Mouse (Mus musculus): ENCODE data around the gene Grpel1. TPM values are rescaled to one million over a fixed set of nuclear protein-coding genes. Genes with fewer than 3 reads are reported as not detected.

The Grpel1 gene
- polyA plus RNA-seq, 1 experiment from 2014 or later, result 55.0 TPM

- H3K9ac ChIP-seq, result no peak overlapping the region
- 56% methylated on average over 4 of the region's 4 CpGs for WGBS
- ATAC-seq (replicated peaks; ENCODE audit: insufficient number of reproducible peaks, insufficient read depth, low FRiP score, low read depth), result no peak
These were observed 20.2 kb upstream of the Grpel1 start for GRCm38 (mm10) chr5:36444611-36445010.

GRCm38 (mm10) chr5:36445028-36445427 is 19.8 kb upstream of the Grpel1 start:
- Histone ChIP-seq H3K4me1 (replicated peaks) (peaks cover 12% of the 10 kb centered on the region), H3K4me3 (no peak overlapping the region), H3K27me3 (peaks cover 62% of the 10 kb centered on the region), H3K4me2 (no peak overlapping the region), H3K9me3 (replicated peaks) (no peaks in the 10 kb centered on the region), H3K27ac (no peak overlapping the region), H3K9ac (no peak overlapping the region), H3K36me3 (no peaks in the 10 kb centered on the region)
- ATAC-seq (replicated peaks; ENCODE audit: insufficient number of reproducible peaks, insufficient read depth, low FRiP score, low read depth), result no peak
- WGBS, result 36% methylated on average over 8 of the region's 8 CpGs

More at GRCm38 (mm10) chr5:36444611-36445010, 20.2 kb upstream of the Grpel1 start:
- peaks cover 62% of the 10 kb centered on the region for H3K27me3 ChIP-seq
- H3K4me1 ChIP-seq (replicated peaks), result peaks cover 8% of the 10 kb centered on the region
- H3K4me2 ChIP-seq, result no peak overlapping the region
- H3K27ac ChIP-seq, result no peak overlapping the region
- no peak overlapping the region for H3K4me3 ChIP-seq
- H3K36me3 ChIP-seq, result no peaks in the 10 kb centered on the region
- no peaks in the 10 kb centered on the region for H3K9me3 ChIP-seq (replicated peaks)

- H3K9ac ChIP-seq, result no peak overlapping the region
- no peak overlapping the region for H3K4me3 ChIP-seq
- H3K36me3 ChIP-seq, result no peaks in the 10 kb centered on the region
- WGBS, result 41% methylated on average over 9 of the region's 9 CpGs
- peaks cover 61% of the 10 kb centered on the region for H3K27me3 ChIP-seq
- peaks cover 23% of the 10 kb centered on the region for H3K4me1 ChIP-seq (replicated peaks)
- H3K27ac ChIP-seq, result no peak overlapping the region
- ATAC-seq (replicated peaks; ENCODE audit: insufficient number of reproducible peaks, insufficient read depth, low FRiP score, low read depth), result no peak
- no peaks in the 10 kb centered on the region for H3K9me3 ChIP-seq (replicated peaks)
- H3K4me2 ChIP-seq, result no peak overlapping the region
These were observed 18.5 kb upstream of the Grpel1 start for GRCm38 (mm10) chr5:36446166-36446890.

- Histone ChIP-seq H3K9me3 (replicated peaks) (no peaks in the 10 kb centered on the region), H3K4me2 (no peak overlapping the region), H3K36me3 (no peaks in the 10 kb centered on the region), H3K27ac (no peak overlapping the region), H3K9ac (no peak overlapping the region), H3K27me3 (peaks cover 54% of the 10 kb centered on the region), H3K4me1 (replicated peaks) (peaks cover 28% of the 10 kb centered on the region), H3K4me3 (no peak overlapping the region)
- no peak for ATAC-seq (replicated peaks; ENCODE audit: insufficient number of reproducible peaks, insufficient read depth, low FRiP score, low read depth)
- 87% methylated on average over 12 of the region's 12 CpGs for WGBS
These were observed 16.9 kb upstream of the Grpel1 start for GRCm38 (mm10) chr5:36447872-36448271.

- peak; percentile 80 for ATAC-seq (replicated peaks; ENCODE audit: insufficient number of reproducible peaks, insufficient read depth, low FRiP score, low read depth)
These were observed 15.0 kb upstream of the Grpel1 start for GRCm38 (mm10) chr5:36449710-36450358.

GRCm38 (mm10) chr5:36451119-36451518 is 13.7 kb upstream of the Grpel1 start:
- WGBS, result 22% methylated on average over 10 of the region's 10 CpGs
- no peak overlapping the region for H3K4me2 ChIP-seq
- no peak for ATAC-seq (replicated peaks; ENCODE audit: insufficient number of reproducible peaks, insufficient read depth, low FRiP score, low read depth)

More at GRCm38 (mm10) chr5:36449710-36450358, 15.0 kb upstream of the Grpel1 start:
- 34% methylated on average over 6 of the region's 6 CpGs for WGBS
- peak overlapping the region; percentile 50 for H3K4me2 ChIP-seq
- H3K9ac ChIP-seq, result no peak overlapping the region
- peaks cover 43% of the 10 kb centered on the region for H3K27me3 ChIP-seq
- H3K27ac ChIP-seq, result peak overlapping the region; percentile 84
- H3K9me3 ChIP-seq (replicated peaks), result no peaks in the 10 kb centered on the region
- H3K4me1 ChIP-seq (replicated peaks), result peaks cover 28% of the 10 kb centered on the region
- 0 out of 2 replicates have a peak overlapping the region, but pooled peaks have one; percentile 13 for H3K4me3 ChIP-seq
- no peaks in the 10 kb centered on the region for H3K36me3 ChIP-seq

GRCm38 (mm10) chr5:36451872-36452389 is 12.9 kb upstream of the Grpel1 start:
- peaks cover 25% of the 10 kb centered on the region for H3K4me1 ChIP-seq (replicated peaks)
- no peak overlapping the region for H3K4me3 ChIP-seq
- H3K4me2 ChIP-seq, result no peak overlapping the region
- no peaks in the 10 kb centered on the region for H3K9me3 ChIP-seq (replicated peaks)
- H3K27ac ChIP-seq, result no peak overlapping the region
- H3K9ac ChIP-seq, result no peak overlapping the region
- peaks cover 32% of the 10 kb centered on the region for H3K27me3 ChIP-seq
- H3K36me3 ChIP-seq, result no peaks in the 10 kb centered on the region
- no peak for ATAC-seq (replicated peaks; ENCODE audit: insufficient number of reproducible peaks, insufficient read depth, low FRiP score, low read depth)
- 71% methylated on average over 10 of the region's 10 CpGs for WGBS

More at GRCm38 (mm10) chr5:36451119-36451518, 13.7 kb upstream of the Grpel1 start:
- no peak overlapping the region for H3K9ac ChIP-seq
- H3K4me1 ChIP-seq (replicated peaks), result peaks cover 25% of the 10 kb centered on the region
- H3K4me3 ChIP-seq, result no peak overlapping the region
- H3K36me3 ChIP-seq, result no peaks in the 10 kb centered on the region
- no peak overlapping the region for H3K27ac ChIP-seq
- peaks cover 32% of the 10 kb centered on the region for H3K27me3 ChIP-seq
- H3K9me3 ChIP-seq (replicated peaks), result no peaks in the 10 kb centered on the region

- Histone ChIP-seq H3K36me3 (no peaks in the 10 kb centered on the region), H3K27me3 (peaks cover 31% of the 10 kb centered on the region), H3K4me1 (replicated peaks) (peaks cover 25% of the 10 kb centered on the region), H3K4me2 (no peak overlapping the region), H3K27ac (no peak overlapping the region), H3K9me3 (replicated peaks) (no peaks in the 10 kb centered on the region), H3K9ac (no peak overlapping the region), H3K4me3 (no peak overlapping the region)
- 84% methylated on average over 6 of the region's 6 CpGs for WGBS
- ATAC-seq (replicated peaks; ENCODE audit: insufficient number of reproducible peaks, insufficient read depth, low FRiP score, low read depth), result no peak
These were observed 12.0 kb upstream of the Grpel1 start for GRCm38 (mm10) chr5:36452821-36453220.

GRCm38 (mm10) chr5:36457706-36458105 is 7.1 kb upstream of the Grpel1 start:
- Histone ChIP-seq H3K27me3 (peaks cover 31% of the 10 kb centered on the region), H3K9ac (no peak overlapping the region), H3K9me3 (replicated peaks) (no peaks in the 10 kb centered on the region), H3K36me3 (no peaks in the 10 kb centered on the region), H3K27ac (no peak overlapping the region), H3K4me3 (no peak overlapping the region), H3K4me1 (replicated peaks) (no peaks in the 10 kb centered on the region), H3K4me2 (no peak overlapping the region)
- 75% methylated on average over 4 of the region's 4 CpGs for WGBS
- ATAC-seq (replicated peaks; ENCODE audit: insufficient number of reproducible peaks, insufficient read depth, low FRiP score, low read depth), result no peak

- Histone ChIP-seq H3K27ac (no peak overlapping the region), H3K4me2 (no peak overlapping the region), H3K36me3 (no peaks in the 10 kb centered on the region), H3K4me1 (replicated peaks) (peaks cover under 1% of the 10 kb centered on the region; the same call in 1 of the 2 replicates), H3K4me3 (no peak overlapping the region), H3K9me3 (replicated peaks) (no peaks in the 10 kb centered on the region), H3K9ac (no peak overlapping the region), H3K27me3 (peaks cover 27% of the 10 kb centered on the region)
- 11% methylated on average over 4 of the region's 4 CpGs for WGBS
- ATAC-seq (replicated peaks; ENCODE audit: insufficient number of reproducible peaks, insufficient read depth, low FRiP score, low read depth), result no peak
These were observed 5.9 kb upstream of the Grpel1 start for GRCm38 (mm10) chr5:36458926-36459325.

GRCm38 (mm10) chr5:36460712-36461111 is 4.1 kb upstream of the Grpel1 start:
- no peaks in the 10 kb centered on the region for H3K9me3 ChIP-seq (replicated peaks)
- H3K9ac ChIP-seq, result no peak overlapping the region

More at GRCm38 (mm10) chr5:36460712-36461111, 4.1 kb upstream of the Grpel1 start:
- Histone ChIP-seq H3K27ac (no peak overlapping the region), H3K36me3 (no peaks in the 10 kb centered on the region), H3K4me1 (replicated peaks) (peaks cover 8% of the 10 kb centered on the region), H3K27me3 (peaks cover 24% of the 10 kb centered on the region), H3K4me2 (no peak overlapping the region), H3K4me3 (no peak overlapping the region)
- WGBS, result 85% methylated on average over 2 of the region's 2 CpGs
- ATAC-seq (replicated peaks; ENCODE audit: insufficient number of reproducible peaks, insufficient read depth, low FRiP score, low read depth), result no peak

All from heart, embryonic 15.5 days (tissue).